Mouse (Mus musculus) left cerebral cortex, postnatal 14 days (tissue): Measurements from ENCODE around the gene Ltb4r2. TPM values are rescaled to one million over a fixed set of nuclear protein-coding genes. Genes with fewer than 3 reads are reported as not detected.
A peak's percentile ranks its signal among the peaks of the same experiment; 100 is the strongest.

ENCODE experiments used
- DNase-seq, 2 experiments: peaks; one replicate each; pipeline ENCODE4 v3.0.0; 2021 to 2022; ENCODE audit warnings: low spot score in 2 of 2, mixed read lengths in 1 of 2
- intact Hi-C: fragments of 180-260 bp; cut with DNase I; formaldehyde crosslinking; loops from one replicate; pipeline ENCODE4 v1.15.1; 2025
- total RNA-seq, 2 experiments: library from RNA; stranded (reverse); gene quantifications; 2 replicates each; pipeline ENCODE4 v1.2.3; 2021

Ltb4r2 gene
- total RNA-seq, 2 experiments from 2014 or later: 0.22 to 0.42 TPM

DNA sequence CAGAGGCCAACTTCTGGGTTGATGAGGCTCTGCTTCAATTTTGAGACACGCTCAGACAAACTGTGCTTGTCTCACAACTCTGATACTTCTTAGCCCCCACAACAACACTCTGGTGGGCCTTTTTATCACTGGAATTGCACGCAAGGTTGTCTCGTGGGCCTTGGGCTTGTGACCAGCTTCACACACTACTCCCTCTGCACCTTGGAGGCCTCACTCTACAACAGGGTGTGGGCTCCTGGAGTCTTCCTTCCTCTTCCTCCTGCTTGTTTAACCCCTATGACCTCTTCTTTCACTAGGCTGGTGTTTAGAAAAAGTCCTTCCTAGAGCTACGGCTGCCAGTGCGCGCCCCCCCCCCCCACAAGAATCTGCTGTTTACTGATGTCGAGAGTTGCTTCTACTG lies 15.5 kb downstream of the Ltb4r2 start:
- no peak for DNase-seq
- intact Hi-C loops: no loop called here

DNA sequence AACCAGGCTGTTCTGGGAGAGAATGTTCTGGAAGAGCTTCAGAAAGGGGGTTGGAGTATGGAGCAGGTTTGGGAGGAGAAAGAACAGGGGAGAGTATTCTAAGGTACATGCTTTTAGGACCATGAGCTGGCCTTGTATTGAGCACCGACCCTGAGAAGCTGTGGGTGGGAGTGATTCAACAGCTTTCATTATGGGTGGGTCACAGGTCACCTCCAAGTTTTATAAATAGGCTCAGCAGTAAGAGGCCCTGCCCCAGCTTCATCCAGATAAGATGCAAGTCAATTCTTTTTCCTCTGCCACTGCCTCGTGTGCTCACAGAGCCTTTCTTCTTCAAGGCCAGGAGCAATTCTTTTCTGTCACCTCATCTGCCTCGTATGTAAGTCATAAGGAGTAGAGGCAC lies 15.9 kb downstream of the Ltb4r2 start:
- intact Hi-C loops: no loop called here
- DNase-seq: no peak

DNA sequence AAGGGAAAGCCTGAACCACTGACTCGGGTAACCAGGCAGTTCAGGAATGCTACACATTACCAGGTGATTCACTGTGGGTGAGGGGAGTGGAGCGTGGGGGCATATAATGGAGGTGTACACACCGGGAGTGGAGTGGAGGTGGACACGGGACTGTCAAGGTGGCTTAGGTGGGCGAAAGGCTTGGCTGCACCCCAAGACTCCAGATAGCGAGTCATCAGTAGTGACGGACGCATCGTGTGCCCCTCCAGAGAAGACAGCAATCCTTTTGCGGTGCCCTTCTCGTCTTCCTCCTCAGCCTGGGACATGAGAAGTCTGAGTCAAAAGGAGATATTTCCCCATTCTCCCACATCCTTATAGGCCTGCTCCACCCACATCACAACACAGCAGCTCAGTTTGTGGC lies 16.6 kb downstream of the Ltb4r2 start:
- intact Hi-C loops: no loop called here
- DNase-seq: no peak

GRCm38 (mm10) chr14:55778686-55779085 lies 17.5 kb downstream of the Ltb4r2 start:
- DNase-seq: no peak
- intact Hi-C loops: no loop called here

DNA sequence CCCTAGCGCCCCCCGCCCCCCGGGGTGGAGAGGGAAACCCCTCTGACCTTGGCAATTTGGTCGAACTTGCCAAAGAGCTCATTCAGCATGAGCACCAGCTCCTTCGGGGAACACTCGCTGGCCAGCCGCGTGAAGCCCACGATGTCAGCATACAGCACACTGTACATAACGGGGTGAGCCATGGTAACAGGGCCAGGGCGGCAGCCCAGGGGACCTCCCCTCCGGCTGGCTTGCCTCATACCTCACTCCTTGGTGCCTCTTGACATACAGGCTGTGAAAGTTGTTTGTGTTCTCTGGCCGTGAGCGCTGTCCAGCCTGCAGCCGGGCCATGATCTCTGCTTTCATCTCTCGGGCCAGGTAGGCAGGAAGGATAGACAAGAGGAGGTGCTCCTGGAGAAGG lies 18.4 kb downstream of the Ltb4r2 start:
- no peak for DNase-seq
- intact Hi-C loops: loop anchor here (5.0 kb wide), 2 partner anchors 88 to 138 kb away; no protein-coding TSS in a partner anchor

GRCm38 (mm10) chr14:55780736-55781135 lies 19.5 kb downstream of the Ltb4r2 start:
- intact Hi-C loops: loop anchor here (5.0 kb wide), 2 partner anchors 87 to 137 kb away; no protein-coding TSS in a partner anchor
- DNase-seq: peak in 1 of 2 experiments; percentile 3

DNA sequence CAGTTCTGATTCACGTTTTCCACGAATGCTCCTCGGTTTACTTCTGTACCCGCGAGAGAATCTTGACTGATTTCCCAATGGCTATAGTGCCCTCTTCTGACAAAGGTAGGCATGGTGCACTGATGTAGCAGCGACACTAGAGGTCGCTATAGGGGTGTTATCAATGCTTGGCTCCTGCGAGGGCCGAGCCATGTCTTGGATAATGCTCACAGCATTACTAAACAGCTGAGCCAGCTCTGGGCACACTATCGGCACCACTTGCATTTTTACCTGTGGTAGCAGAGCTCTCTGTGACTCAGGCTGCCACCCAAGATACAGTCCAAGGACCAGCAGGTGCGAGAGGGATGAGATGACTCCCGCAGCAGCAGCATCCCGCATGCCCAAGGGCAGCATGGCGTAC lies 20.1 kb downstream of the Ltb4r2 start:
- intact Hi-C loops: loop anchor here (5.0 kb wide), 2 partner anchors 86 to 136 kb away; no protein-coding TSS in a partner anchor
- DNase-seq: peak; percentile 65 to 74

DNA sequence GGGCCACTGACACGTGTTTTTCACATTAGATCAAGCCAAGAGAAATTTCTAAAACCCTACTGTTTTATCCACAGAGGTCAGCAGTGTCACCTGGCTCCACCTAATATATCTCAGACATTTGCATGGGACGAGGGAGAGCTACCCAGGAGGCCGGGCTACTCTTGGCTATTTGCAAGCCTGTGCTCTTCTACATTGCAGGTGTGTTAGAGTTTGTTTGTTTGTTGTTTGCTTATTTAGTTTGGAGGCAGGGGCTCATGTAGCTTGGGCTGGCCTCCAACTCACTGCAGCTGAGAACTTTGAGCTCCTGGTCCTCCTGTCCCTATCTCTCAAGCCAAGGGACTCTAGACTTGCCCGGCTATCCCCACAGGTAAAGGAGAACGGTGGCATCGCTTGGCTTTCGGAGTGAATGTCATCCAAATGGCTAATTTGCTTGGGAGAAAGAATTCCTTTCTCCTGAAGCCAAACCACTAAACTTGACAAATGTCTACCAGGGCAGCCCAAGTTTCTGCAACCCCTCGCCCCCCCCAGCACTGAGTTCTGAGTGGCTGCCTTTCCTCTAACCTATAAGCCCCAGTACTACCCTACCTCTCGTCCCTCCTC lies 21.2 kb downstream of the Ltb4r2 start:
- intact Hi-C loops: loop anchor here (5.0 kb wide), 2 partner anchors 85 to 135 kb away; no protein-coding TSS in a partner anchor
- DNase-seq: peak in 1 of 2 experiments; percentile 1

- intact Hi-C loops: loop anchor here (5.0 kb wide), 2 partner anchors 84 to 134 kb away; no protein-coding TSS in a partner anchor
- DNase-seq: peak in 1 of 2 experiments; percentile 2
These were observed 22.1 kb downstream of the Ltb4r2 start for GRCm38 (mm10) chr14:55783171-55783957.

DNA sequence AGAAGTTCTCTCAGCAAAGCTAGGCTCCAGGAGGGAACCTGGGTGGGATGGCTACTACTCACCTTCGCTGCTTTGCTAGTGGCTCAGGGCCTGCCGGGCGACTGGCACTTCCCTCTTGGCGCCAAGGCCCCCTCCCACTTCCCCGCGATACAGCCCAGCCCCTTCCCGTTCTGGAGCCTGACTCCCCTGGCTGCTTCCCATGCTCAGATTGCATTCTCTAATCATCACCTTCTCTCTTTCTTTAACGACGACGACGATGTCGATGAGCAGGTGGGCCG lies 22.7 kb downstream of the Ltb4r2 start, which contains the start of gene Adcy4:
Gene Adcy4, minus strand, starts transcription at position 138 of the 278 bp plus-strand sequence.
- DNase-seq: no peak
- intact Hi-C loops: loop anchor here (5.0 kb wide), 2 partner anchors 83 to 133 kb away; no protein-coding TSS in a partner anchor

DNA sequence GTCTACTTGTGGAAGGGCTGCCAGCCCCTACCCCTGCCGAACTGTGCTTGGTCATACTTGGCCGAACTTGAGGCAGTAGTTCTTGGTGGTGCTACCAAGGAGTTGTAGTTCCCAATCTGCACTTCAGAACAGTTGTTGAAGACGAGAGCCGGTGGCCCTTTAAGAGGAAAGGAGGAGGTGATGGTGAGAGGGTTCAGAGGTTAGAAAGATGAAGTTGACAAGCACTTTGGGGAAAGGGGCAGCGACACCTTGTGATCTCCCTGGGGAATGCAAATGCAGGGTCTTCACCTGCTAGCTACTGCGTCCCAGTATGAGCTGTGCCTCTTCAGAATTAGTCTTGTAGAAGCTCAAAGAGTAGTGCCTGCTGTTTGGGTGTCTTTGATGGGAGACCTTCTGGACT lies 24.0 kb downstream of the Ltb4r2 start:
- intact Hi-C loops: no loop called here

GRCm38 (mm10) chr14:55787731-55788130 lies 26.5 kb downstream of the Ltb4r2 start:
- intact Hi-C loops: no loop called here
- no peak for DNase-seq

More for the DNA sequence above, 24.0 kb downstream of the Ltb4r2 start:
- DNase-seq: no peak

DNA sequence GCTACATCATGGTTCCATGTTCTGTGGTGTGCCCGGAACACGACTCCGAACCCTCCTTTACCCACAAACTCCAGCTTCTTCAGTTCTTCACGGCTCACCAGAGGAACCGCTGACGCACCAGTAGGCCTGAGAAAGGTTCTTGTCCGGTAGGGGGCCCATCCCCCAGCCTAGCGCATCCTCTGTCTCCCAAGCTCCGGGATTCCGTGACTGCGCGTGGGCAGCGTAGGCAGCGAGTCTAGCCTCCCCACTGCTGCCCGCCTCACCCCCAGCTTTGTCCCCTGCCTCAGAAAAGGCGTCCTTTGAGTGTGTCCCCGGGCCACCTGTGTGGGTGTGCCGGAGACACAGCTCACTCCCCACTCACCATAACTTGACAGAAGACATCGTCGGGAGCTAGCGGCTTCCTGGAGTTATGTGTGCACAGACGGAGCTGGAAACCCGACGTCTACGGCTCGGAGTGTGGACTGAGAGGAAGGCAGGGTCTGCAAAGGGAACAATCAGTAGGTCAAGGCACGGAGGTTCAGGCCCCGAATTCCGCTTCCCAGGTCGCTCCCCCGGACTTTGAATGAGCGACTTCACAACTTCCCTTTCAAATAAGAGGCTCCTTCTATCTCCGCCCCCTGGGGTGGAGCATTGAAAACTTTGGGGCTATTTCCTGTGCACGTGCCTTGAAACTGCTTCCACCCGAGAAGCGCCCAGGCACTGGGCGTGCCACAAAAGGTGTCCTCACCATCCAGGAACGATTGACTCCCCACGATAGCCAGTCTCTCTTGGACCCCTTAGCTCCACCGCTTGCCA lies 27.2 kb downstream of the Ltb4r2 start, which contains the start of gene Ripk3:
Gene Ripk3, minus strand, starts transcription at position 610 of the 795 bp plus-strand sequence.
- intact Hi-C loops: no loop called here
- DNase-seq: no peak

DNA sequence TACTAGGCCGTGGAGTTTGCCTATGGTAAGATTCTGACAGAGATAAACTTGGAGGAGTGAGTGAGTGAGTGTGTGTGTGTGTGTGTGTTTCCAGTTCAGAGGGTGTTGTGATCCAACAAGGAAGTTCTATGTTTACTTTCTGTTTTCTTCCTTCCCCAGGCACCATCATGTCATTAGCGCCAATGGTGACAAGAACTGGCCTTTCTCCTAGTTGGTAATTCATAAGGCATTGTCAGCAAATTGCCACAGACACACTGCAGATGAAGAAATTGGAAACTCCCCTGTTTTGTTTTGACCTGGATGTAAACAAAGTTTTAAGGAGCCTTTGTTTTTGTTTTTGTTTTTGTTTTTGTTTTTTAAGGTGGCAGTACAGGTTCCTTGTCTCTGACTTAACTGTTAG lies 32.2 kb downstream of the Ltb4r2 start:
- no peak for DNase-seq
- intact Hi-C loops: no loop called here

DNA sequence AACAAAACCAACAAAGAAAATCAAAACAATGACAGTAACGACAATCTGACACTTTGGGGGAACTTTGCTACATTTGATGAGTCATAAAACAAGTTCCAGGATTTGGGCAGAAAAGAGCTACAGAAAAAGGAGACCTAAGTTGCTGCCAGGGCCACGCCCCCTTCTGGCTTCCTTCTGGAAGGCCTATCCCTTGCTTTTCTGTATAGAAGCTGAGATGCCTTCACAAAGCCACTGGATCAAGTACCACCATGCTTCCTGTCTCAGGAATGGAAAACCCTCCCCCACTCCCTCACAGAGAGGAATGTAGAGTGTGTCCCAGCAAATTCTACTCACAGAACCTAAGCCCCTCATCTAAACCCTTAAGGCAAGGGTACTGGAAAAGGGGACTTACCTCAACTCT lies 32.7 kb downstream of the Ltb4r2 start:
- no peak for DNase-seq
- intact Hi-C loops: no loop called here

DNA sequence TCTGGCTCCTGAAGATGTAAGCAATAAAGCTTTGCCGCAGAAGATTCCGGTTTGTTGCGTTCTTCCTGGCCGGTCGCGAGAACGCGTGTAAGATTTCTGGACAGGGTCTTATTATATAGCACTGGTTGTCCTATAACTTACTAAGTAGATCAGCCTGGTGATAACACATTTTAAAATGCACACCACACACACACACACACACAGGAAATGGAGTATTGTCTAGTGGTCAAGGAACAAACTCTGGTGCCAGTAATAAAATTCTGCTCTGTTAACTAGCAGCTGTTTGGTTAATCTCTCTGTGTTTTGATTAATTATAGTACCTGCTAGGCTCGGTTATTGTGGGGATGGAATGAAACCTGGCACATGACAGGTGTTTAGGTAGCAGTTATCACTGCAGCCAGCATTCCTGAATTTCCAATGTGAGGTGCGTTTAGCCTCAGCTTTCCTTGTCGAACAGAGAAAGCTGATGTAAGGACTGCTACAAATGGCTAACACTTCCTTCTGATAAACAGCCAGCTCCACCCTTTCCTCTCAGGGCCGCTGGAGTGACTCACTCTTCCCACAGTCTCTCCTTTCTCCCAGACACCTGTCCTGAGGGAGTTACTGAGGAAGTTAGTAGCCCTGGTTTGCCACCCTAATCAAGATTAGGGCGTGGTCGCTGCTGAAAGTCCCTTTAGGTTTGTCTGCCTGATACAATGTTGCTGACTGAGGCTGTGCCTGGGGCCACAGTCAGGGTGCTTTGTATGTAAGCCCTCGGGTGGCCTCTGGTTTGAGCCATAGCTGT lies 34.3 kb downstream of the Ltb4r2 start:
- intact Hi-C loops: no loop called here
- no peak for DNase-seq
